Mouse (Mus musculus): ENCODE measurements around the gene Acsm3.
"Not testable (repeated sequence)": the region's sequence is repeated elsewhere in the genome, so short reads cannot be mapped to it uniquely, and the experiment has no call there.

GRCm38 (mm10) chr7:119731262-119731661 lies 29.5 kb upstream of the Acsm3 start:
- TF ChIP-seq HCFC1 (IDR thresholded peaks at IDR 0.05; ENCODE audit: borderline replicate concordance, insufficient read depth, low read length); ZNF384 (IDR thresholded peaks at IDR 0.05; ENCODE audit: low read depth, low read length); CHD2 (IDR thresholded peaks at IDR 0.05; ENCODE audit: low read depth, low read length); ZC3H11A (IDR thresholded peaks at IDR 0.05; ENCODE audit: borderline replicate concordance, low read depth, low read length); MAFK (IDR thresholded peaks at IDR 0.05; ENCODE audit: insufficient read depth, low read depth, low read length): not testable (repeated sequence)
